Mouse (Mus musculus): ENCODE results near the gene Map2k2.
"Not testable (repeated sequence)": the region's sequence is repeated elsewhere in the genome, so short reads cannot be mapped to it uniquely, and the experiment has no call there.

Map2k2 gene

GRCm38 (mm10) chr10:81143845-81144437 is 38.2 kb downstream of the Map2k2 start:
- DNase-seq (ENCODE audit: low read depth) = no peak

- DNase-seq (ENCODE audit: low read depth) = no peak
These were observed 39.0 kb downstream of the Map2k2 start for GRCm38 (mm10) chr10:81144667-81145066.

- DNase-seq (ENCODE audit: low read depth) = no peak
These were observed 39.6 kb downstream of the Map2k2 start for GRCm38 (mm10) chr10:81145307-81145706.

- no peak for DNase-seq (ENCODE audit: low read depth)
These were observed 40.1 kb downstream of the Map2k2 start for GRCm38 (mm10) chr10:81145778-81146177.

- DNase-seq (ENCODE audit: low read depth) = no peak
These were observed 40.6 kb downstream of the Map2k2 start for GRCm38 (mm10) chr10:81146296-81146695.

GRCm38 (mm10) chr10:81151261-81151660 is 45.5 kb downstream of the Map2k2 start:
- no peak for DNase-seq (ENCODE audit: low read depth)

GRCm38 (mm10) chr10:81152609-81153008 is 46.9 kb downstream of the Map2k2 start:
- DNase-seq (ENCODE audit: low read depth) = no peak

GRCm38 (mm10) chr10:81154313-81154712 is 48.6 kb downstream of the Map2k2 start:
- DNase-seq (ENCODE audit: low read depth) = no peak

GRCm38 (mm10) chr10:81154736-81155135 is 49.0 kb downstream of the Map2k2 start:
- no peak for DNase-seq (ENCODE audit: low read depth)

GRCm38 (mm10) chr10:81161602-81162317 is 56.0 kb downstream of the Map2k2 start:
- no peak for DNase-seq (ENCODE audit: low read depth)

GRCm38 (mm10) chr10:81162318-81162652 is 56.6 kb downstream of the Map2k2 start:
- DNase-seq (ENCODE audit: low read depth) = no peak

GRCm38 (mm10) chr10:81165118-81165517 is 59.4 kb downstream of the Map2k2 start:
- no peak for DNase-seq (ENCODE audit: low read depth)

GRCm38 (mm10) chr10:81167200-81168086 is 61.7 kb downstream of the Map2k2 start, which contains the start of gene Pias4:
Pias4 (minus strand) TSS chr10:81167923.
- peak; percentile 98 for DNase-seq (ENCODE audit: low read depth)

- DNase-seq (ENCODE audit: low read depth) = no peak
These were observed 62.3 kb downstream of the Map2k2 start for GRCm38 (mm10) chr10:81168087-81168431.

GRCm38 (mm10) chr10:81168521-81169244 is 63.0 kb downstream of the Map2k2 start:
- no peak for DNase-seq (ENCODE audit: low read depth)

GRCm38 (mm10) chr10:81169411-81169900 is 63.7 kb downstream of the Map2k2 start:
- DNase-seq (ENCODE audit: low read depth) = not testable (repeated sequence)

- no peak for DNase-seq (ENCODE audit: low read depth)
These were observed 67.4 kb downstream of the Map2k2 start for GRCm38 (mm10) chr10:81173132-81173531.

GRCm38 (mm10) chr10:81174617-81175344 is 69.1 kb downstream of the Map2k2 start:
- peak; percentile 81 for DNase-seq (ENCODE audit: low read depth)

GRCm38 (mm10) chr10:81175345-81175701 is 69.6 kb downstream of the Map2k2 start:
- not testable (repeated sequence) for DNase-seq (ENCODE audit: low read depth)

- peak; percentile 92 for DNase-seq (ENCODE audit: low read depth)
These were observed 70.3 kb downstream of the Map2k2 start for GRCm38 (mm10) chr10:81175936-81176465.

Measured in fibroblast of lung, adult 2 months (primary cell).